6 mouse cellular contexts compared by ENCODE assay signal in genomic region chr11:60412921-60413320, GRCm38 (mm10).
"Had no signal": no experiment of that assay in that cellular context is flagged by ENCODE, and none has a peak within 500 bp of the region (broad histone marks: within the 10 kb centered on the region; RNA-seq: fewer than 3 reads in every experiment).

No protein-coding gene starts in this region.

- H3K27ac ChIP-seq: neural tube, embryonic 13.5 days; neural tube, embryonic 15.5 days; stomach, embryonic 15.5 days; stomach, postnatal 0 days had no signal

- H3K27me3 ChIP-seq: neural tube, embryonic 13.5 days; neural tube, embryonic 15.5 days; stomach, embryonic 15.5 days had no signal

- H3K9ac ChIP-seq: neural tube, embryonic 13.5 days; neural tube, embryonic 15.5 days; stomach, embryonic 15.5 days had no signal

- DNase-seq: right cerebral cortex, postnatal 25 days; thymus, adult 18-20 months had no signal

- H3K4me2 ChIP-seq: neural tube, embryonic 13.5 days; neural tube, embryonic 15.5 days; stomach, embryonic 15.5 days had no signal

- H3K9me3 ChIP-seq: neural tube, embryonic 13.5 days; neural tube, embryonic 15.5 days; stomach, embryonic 15.5 days had no signal

- H3K4me3 ChIP-seq: neural tube, embryonic 13.5 days; neural tube, embryonic 15.5 days; stomach, embryonic 15.5 days had no signal
